ENCODE assay signal across 24 mouse cellular contexts in the genomic region with DNA sequence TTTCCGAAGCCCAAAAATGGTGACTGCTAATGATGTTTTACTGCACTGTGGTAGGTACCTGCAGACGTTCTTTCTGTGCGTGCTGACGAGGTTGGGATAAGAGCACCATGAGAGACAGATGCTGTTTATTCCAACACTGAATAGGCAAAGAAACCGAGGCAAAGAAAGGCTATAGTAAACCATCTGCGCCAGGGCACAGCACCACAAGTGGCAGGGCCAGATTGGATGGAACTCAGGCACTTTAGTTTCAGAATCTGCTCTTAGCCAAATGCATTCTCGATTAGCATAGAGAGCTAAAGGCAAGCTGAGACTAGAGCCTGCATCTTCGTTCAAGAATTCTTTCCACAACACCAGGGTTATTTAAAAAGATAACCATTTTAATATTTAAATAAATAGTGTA. TPM values are rescaled to one million over a fixed set of nuclear protein-coding genes. Genes with fewer than 3 reads are reported as not detected.
DNase-seq lines count a peak whose midpoint lies in the region; ATAC-seq and TF ChIP-seq lines count a peak whose summit lies in the region.
"Had no signal": no experiment of that assay in that cellular context is flagged by ENCODE, and none has a peak within 500 bp of the region (broad histone marks: within the 10 kb centered on the region; RNA-seq: fewer than 3 reads in every experiment).

No protein-coding gene starts in this region.

- TF ChIP-seq CTCF in lung, postnatal 0 days (IDR thresholded peaks at IDR 0.05) = no peak

- no peaks in the 10 kb centered on the region for H3K27me3 ChIP-seq in forebrain, embryonic 16.5 days (replicated peaks; ENCODE audit: control insufficient read depth, insufficient read depth, low read length)
- H3K27me3 ChIP-seq in lung, postnatal 0 days (replicated peaks; ENCODE audit: insufficient read depth, low read length) = no peaks in the 10 kb centered on the region
- H3K27me3 ChIP-seq: heart, embryonic 12.5 days; limb, embryonic 12.5 days; liver, embryonic 12.5 days; neural tube, embryonic 15.5 days had no signal

- H3K4me1 ChIP-seq in forebrain, embryonic 16.5 days (replicated peaks; ENCODE audit: control insufficient read depth, insufficient read depth, low read length) = peaks cover 3% of the 10 kb centered on the region; the same call in 1 of the 2 replicates
- H3K4me1 ChIP-seq in lung, postnatal 0 days (ENCODE audit: insufficient read depth, low read depth, low read length) = no peaks in the 10 kb centered on the region
- H3K4me1 ChIP-seq: heart, embryonic 12.5 days; limb, embryonic 12.5 days; liver, embryonic 12.5 days; neural tube, embryonic 15.5 days had no signal

- ATAC-seq in forebrain, embryonic 16.5 days = peak; percentile 64
- no peak for ATAC-seq in lung, postnatal 0 days
- ATAC-seq: liver, embryonic 12.5 days; midbrain, embryonic 16.5 days had no signal

- TF ChIP-seq EP300 in lung, postnatal 0 days (IDR thresholded peaks at IDR 0.05) = no peak

- intact Hi-C loops in left cerebral cortex, postnatal 14 days (cut with DNase I) = no loop called here

- no peak overlapping the region for H3K9ac ChIP-seq in forebrain, embryonic 16.5 days (replicated peaks; ENCODE audit: low read depth, low read length)
- no peak overlapping the region for H3K9ac ChIP-seq in lung, postnatal 0 days (replicated peaks; ENCODE audit: low read depth)
- H3K9ac ChIP-seq: heart, embryonic 12.5 days; hindbrain, embryonic 14.5 days; limb, embryonic 12.5 days; liver, embryonic 12.5 days; neural tube, embryonic 15.5 days had no signal

- H3K4me2 ChIP-seq in forebrain, embryonic 16.5 days (ENCODE audit: low read length) = no peak overlapping the region
- no peak overlapping the region for H3K4me2 ChIP-seq in lung, postnatal 0 days (replicated peaks; ENCODE audit: low read depth, low read length)
- H3K4me2 ChIP-seq: heart, embryonic 12.5 days; hindbrain, embryonic 14.5 days; limb, embryonic 12.5 days; liver, embryonic 12.5 days; neural tube, embryonic 15.5 days had no signal

- H3K27ac ChIP-seq in forebrain, embryonic 16.5 days (ENCODE audit: low read length) = no peak overlapping the region
- no peak overlapping the region for H3K27ac ChIP-seq in lung, postnatal 0 days (ENCODE audit: low read length)
- H3K27ac ChIP-seq: gastrocnemius, adult 2 months; hindbrain, embryonic 14.5 days; limb, embryonic 12.5 days; liver, embryonic 12.5 days; neural tube, embryonic 15.5 days had no signal

- no peaks in the 10 kb centered on the region for H3K36me3 ChIP-seq in forebrain, embryonic 16.5 days (ENCODE audit: control insufficient read depth, insufficient read depth)
- no peaks in the 10 kb centered on the region for H3K36me3 ChIP-seq in lung, postnatal 0 days (ENCODE audit: insufficient read depth, low read length)
- H3K36me3 ChIP-seq: heart, embryonic 12.5 days; limb, embryonic 12.5 days; liver, embryonic 12.5 days; neural tube, embryonic 15.5 days had no signal

- no peaks in the 10 kb centered on the region for H3K9me3 ChIP-seq in forebrain, embryonic 16.5 days (ENCODE audit: control insufficient read depth, low read length)
- H3K9me3 ChIP-seq in lung, postnatal 0 days (ENCODE audit: low read length) = no peaks in the 10 kb centered on the region
- H3K9me3 ChIP-seq: heart, embryonic 12.5 days; limb, embryonic 12.5 days; liver, embryonic 12.5 days; neural tube, embryonic 15.5 days had no signal

- 49% methylated on average over 8 of the region's 8 CpGs for WGBS in forebrain, embryonic 16.5 days
- WGBS in lung, postnatal 0 days = 73% methylated on average over 8 of the region's 8 CpGs

- no peak overlapping the region for H3K4me3 ChIP-seq in forebrain, embryonic 16.5 days (replicated peaks; ENCODE audit: low read length)
- H3K4me3 ChIP-seq in lung, postnatal 0 days (ENCODE audit: low read depth, low read length) = no peak overlapping the region
- H3K4me3 ChIP-seq: gastrocnemius, adult 2 months; heart, embryonic 12.5 days; limb, embryonic 12.5 days; liver, embryonic 12.5 days; neural tube, embryonic 15.5 days had no signal

- DNase-seq in left cerebral cortex, adult 18-20 months (ENCODE audit: low spot score in 2 of 2) = peak; percentile 9 to 13
- no peak for DNase-seq in left cerebral cortex, postnatal 14 days (ENCODE audit: low spot score in 2 of 2)
- DNase-seq in layer of hippocampus, adult 8-10 months (ENCODE audit: low spot score in 2 of 2) = peak; percentile 45 to 55
- DNase-seq in telencephalon, adult 2 months (ENCODE audit: low read depth, low spot score) = peak; percentile 9
- DNase-seq in kidney, adult 11 months = no peak
- no peak for DNase-seq in lung, postnatal 0 days (ENCODE audit: low spot score)
- DNase-seq: adrenal gland, adult 2 months; cerebellum, adult 18-20 months; cerebellum, postnatal 36 days; gastrocnemius, adult 2 months; heart, postnatal 14 days; kidney, adult 9 months; kidney, postnatal 36 days; lung, adult 2 months; lung, postnatal 36 days; thymus, adult 18-20 months had no signal

RNA-seq across cellular contexts. Expression of a gene that starts 59.1 kb away (rescaled TPM):
- total RNA-seq in left cerebral cortex, adult 18-20 months (2021) = 1 to 10 TPM; 2.6 to 2.9 TPM
- 1 to 10 TPM; 1.7 to 2.2 TPM for total RNA-seq in left cerebral cortex, postnatal 14 days (2021)
- 1.1 and 1.2 TPM in 2 replicates for polyA plus RNA-seq in forebrain, embryonic 16.5 days (2015; fragmentation: Nextera tagmentation; extraction: Ambion mirVana)
- 1 to 10 TPM; 4.0 to 5.2 (median 4.7) TPM for total RNA-seq in layer of hippocampus, adult 8-10 months (2022)
- 0.66 and 0.77 TPM in 2 replicates for polyA plus RNA-seq in lung, postnatal 0 days (2015; fragmentation: Nextera tagmentation; extraction: Ambion mirVana)
- total RNA-seq: granulocyte monocyte progenitor cell, adult 5-6 weeks had no signal

Comparison
In these comparisons a context has a peak if more than half of its experiments do, and no peak if none do; other contexts are left out.
1. DNase-seq: peak in left cerebral cortex, adult 18-20 months (2 of 2), layer of hippocampus, adult 8-10 months (2 of 2) and telencephalon, adult 2 months (single experiment); none in left cerebral cortex, postnatal 14 days (0 of 2), kidney, adult 11 months (single experiment) and lung, postnatal 0 days (single experiment).